ENCODE assay signal across 18 mouse cellular contexts in genomic region chr17:24009617-24010016, GRCm38 (mm10). TPM values are rescaled to one million over a fixed set of nuclear protein-coding genes. Genes with fewer than 3 reads are reported as not detected.
DNase-seq lines count a peak whose midpoint lies in the region; ATAC-seq and TF ChIP-seq lines count a peak whose summit lies in the region.
"Had no signal": no experiment of that assay in that cellular context is flagged by ENCODE, and none has a peak within 500 bp of the region (broad histone marks: within the 10 kb centered on the region; RNA-seq: fewer than 3 reads in every experiment).

No protein-coding gene starts in this region.

- H3K4me3 ChIP-seq in liver, postnatal 0 days (ENCODE audit: low read depth, low read length) = no peak overlapping the region
- no peak overlapping the region for H3K4me3 ChIP-seq in liver, embryonic 11.5 days (ENCODE audit: low read depth, low read length)
- no peak overlapping the region for H3K4me3 ChIP-seq in ES-Bruce4 (ENCODE audit: low read depth, low read length)
- H3K4me3 ChIP-seq: embryonic facial prominence, embryonic 12.5 days; forebrain, embryonic 10.5 days; heart, embryonic 13.5 days; intestine, embryonic 15.5 days; liver, embryonic 13.5 days; neural tube, embryonic 12.5 days had no signal

- no peak for TF ChIP-seq POLR2A in ES-Bruce4 (IDR thresholded peaks at IDR 0.05; ENCODE audit: insufficient read depth, low read length)

- H3K27me3 ChIP-seq in liver, postnatal 0 days (ENCODE audit: insufficient read depth, low read length) = no peaks in the 10 kb centered on the region
- 0 out of 2 replicates have a peak, but pooled peaks cover 2% of the 10 kb centered on the region for H3K27me3 ChIP-seq in liver, embryonic 11.5 days (replicated peaks; ENCODE audit: control insufficient read depth, insufficient read depth, low read length)
- no peaks in the 10 kb centered on the region for H3K27me3 ChIP-seq in ES-Bruce4 (ENCODE audit: control insufficient read depth, insufficient read depth, low read length, poor library complexity, severe bottlenecking)
- H3K27me3 ChIP-seq: embryonic facial prominence, embryonic 12.5 days; intestine, embryonic 15.5 days; liver, embryonic 13.5 days; neural tube, embryonic 12.5 days had no signal

- TF ChIP-seq EP300 in liver, postnatal 0 days (IDR thresholded peaks at IDR 0.05; ENCODE audit: low read depth) = no peak
- TF ChIP-seq EP300 in ES-Bruce4 (IDR thresholded peaks at IDR 0.05; ENCODE audit: insufficient read depth, low read depth, low read length) = no peak

- H3K4me2 ChIP-seq in liver, postnatal 0 days (ENCODE audit: low read depth, low read length) = no peak overlapping the region
- no peak overlapping the region for H3K4me2 ChIP-seq in liver, embryonic 11.5 days
- H3K4me2 ChIP-seq: embryonic facial prominence, embryonic 12.5 days; heart, embryonic 13.5 days; intestine, embryonic 15.5 days; liver, embryonic 13.5 days; neural tube, embryonic 12.5 days had no signal

- 56% methylated on average over 5 of the region's 5 CpGs for WGBS in liver, postnatal 0 days (ENCODE audit: insufficient replicate concordance)
- 66% methylated on average over 5 of the region's 5 CpGs for WGBS in liver, embryonic 11.5 days

- peak; percentile 29 for DNase-seq in embryo, embryonic 10 days (ENCODE audit: low spot score)
- DNase-seq in embryo, embryonic 11 days = no peak
- no peak for DNase-seq in liver, postnatal 0 days
- DNase-seq in liver, embryonic 11.5 days (ENCODE audit: low spot score) = no peak
- DNase-seq in lung, postnatal 36 days = peak; percentile 38
- DNase-seq in right cerebral cortex, postnatal 4 days = no peak
- DNase-seq: cerebellum, adult 11 months; cerebellum, postnatal 25 days; liver, embryonic 13.5 days had no signal

- H3K9ac ChIP-seq in liver, postnatal 0 days (replicated peaks) = no peak overlapping the region
- no peak overlapping the region for H3K9ac ChIP-seq in liver, embryonic 11.5 days (ENCODE audit: low read depth, low read length)
- H3K9ac ChIP-seq in ES-Bruce4 (ENCODE audit: low read depth, poor library complexity, severe bottlenecking) = no peak overlapping the region
- H3K9ac ChIP-seq: embryonic facial prominence, embryonic 12.5 days; heart, embryonic 13.5 days; intestine, embryonic 15.5 days; liver, embryonic 13.5 days; neural tube, embryonic 12.5 days had no signal

- no peaks in the 10 kb centered on the region for H3K9me3 ChIP-seq in liver, postnatal 0 days (ENCODE audit: low read length)
- H3K9me3 ChIP-seq in liver, embryonic 11.5 days (ENCODE audit: control insufficient read depth, low read length) = no peaks in the 10 kb centered on the region
- H3K9me3 ChIP-seq in ES-Bruce4 (replicated peaks; ENCODE audit: control insufficient read depth, insufficient read depth, low read length, poor library complexity, severe bottlenecking) = no peaks in the 10 kb centered on the region
- H3K9me3 ChIP-seq: embryonic facial prominence, embryonic 12.5 days; forebrain, embryonic 10.5 days; heart, embryonic 13.5 days; intestine, embryonic 15.5 days; liver, embryonic 13.5 days; neural tube, embryonic 12.5 days had no signal

- H3K4me1 ChIP-seq in liver, postnatal 0 days (ENCODE audit: insufficient read depth) = no peaks in the 10 kb centered on the region
- H3K4me1 ChIP-seq in liver, embryonic 11.5 days (replicated peaks; ENCODE audit: control insufficient read depth, insufficient read depth, low read length) = no peaks in the 10 kb centered on the region
- no peaks in the 10 kb centered on the region for H3K4me1 ChIP-seq in ES-Bruce4 (ENCODE audit: control insufficient read depth, insufficient read depth, low read length)
- H3K4me1 ChIP-seq: embryonic facial prominence, embryonic 12.5 days; forebrain, embryonic 10.5 days; heart, embryonic 13.5 days; intestine, embryonic 15.5 days; liver, embryonic 13.5 days; neural tube, embryonic 12.5 days had no signal

- no peak for ATAC-seq in liver, postnatal 0 days
- ATAC-seq in liver, embryonic 11.5 days (replicated peaks; ENCODE audit: low FRiP score) = no peak
- ATAC-seq: intestine, embryonic 15.5 days; midbrain, embryonic 16.5 days had no signal

- no peaks in the 10 kb centered on the region for H3K36me3 ChIP-seq in liver, postnatal 0 days (replicated peaks; ENCODE audit: insufficient read depth, low read length)
- H3K36me3 ChIP-seq in liver, embryonic 11.5 days (ENCODE audit: control insufficient read depth, insufficient read depth, low read length) = no peaks in the 10 kb centered on the region
- no peaks in the 10 kb centered on the region for H3K36me3 ChIP-seq in ES-Bruce4 (ENCODE audit: control insufficient read depth, insufficient read depth, low read length, poor library complexity, severe bottlenecking)
- H3K36me3 ChIP-seq: embryonic facial prominence, embryonic 12.5 days; forebrain, embryonic 10.5 days; heart, embryonic 13.5 days; intestine, embryonic 15.5 days; liver, embryonic 13.5 days; neural tube, embryonic 12.5 days had no signal

- H3K27ac ChIP-seq in liver, postnatal 0 days (ENCODE audit: low read depth) = no peak overlapping the region
- H3K27ac ChIP-seq in liver, embryonic 11.5 days (ENCODE audit: low read depth, low read length) = no peak overlapping the region
- H3K27ac ChIP-seq in ES-Bruce4 (ENCODE audit: insufficient read depth, low read length) = no peak overlapping the region
- H3K27ac ChIP-seq: embryonic facial prominence, embryonic 12.5 days; forebrain, embryonic 10.5 days; heart, embryonic 13.5 days; intestine, embryonic 15.5 days; liver, embryonic 13.5 days; neural tube, embryonic 12.5 days had no signal

- peak; percentile 20; the same call in 1 of the 2 replicates for TF ChIP-seq CTCF in liver, postnatal 0 days (IDR thresholded peaks at IDR 0.05; ENCODE audit: low read depth)
- TF ChIP-seq CTCF in ES-Bruce4 (IDR thresholded peaks at IDR 0.05; ENCODE audit: low read depth, low read length) = peak; percentile 45

RNA-seq across cellular contexts. Expression of gene Prss22, which starts 11.7 kb away (rescaled TPM):
- not detected in 2 replicates for polyA plus RNA-seq in liver, postnatal 0 days (2015; fragmentation: Nextera tagmentation; extraction: Ambion mirVana)
- polyA plus RNA-seq in liver, embryonic 11.5 days (2014; fragmentation: Nextera tagmentation; extraction: Ambion mirVana) = 0.21 TPM in 1 of 2 replicates, not detected in the other
- polyA plus RNA-seq in ES-Bruce4 (2011; ENCODE audit: insufficient read depth, insufficient read length, low read depth, missing spikeins) = 0.45 TPM in 1 of 2 replicates, not detected in the other
- polyA plus RNA-seq: intestine, embryonic 15.5 days; liver, embryonic 13.5 days; midbrain, embryonic 16.5 days had no signal

RNA-seq across cellular contexts. Expression of gene Prss27, which starts 28.3 kb away (rescaled TPM):
- polyA plus RNA-seq in liver, postnatal 0 days (2015; fragmentation: Nextera tagmentation; extraction: Ambion mirVana) = not detected in 2 replicates
- polyA plus RNA-seq in liver, embryonic 11.5 days (2014; fragmentation: Nextera tagmentation; extraction: Ambion mirVana) = not detected in 2 replicates
- polyA plus RNA-seq in ES-Bruce4 (2011; ENCODE audit: insufficient read depth, insufficient read length, low read depth, missing spikeins) = not detected in 2 replicates
- polyA plus RNA-seq: liver, embryonic 13.5 days had no signal

RNA-seq across cellular contexts. Expression of gene Prss30, which starts 29.3 kb away (rescaled TPM):
- polyA plus RNA-seq in liver, postnatal 0 days (2015; fragmentation: Nextera tagmentation; extraction: Ambion mirVana) = 0.09 and 0.14 TPM in 2 replicates
- polyA plus RNA-seq in liver, embryonic 11.5 days (2014; fragmentation: Nextera tagmentation; extraction: Ambion mirVana) = not detected in 2 replicates
- polyA plus RNA-seq in ES-Bruce4 (2011; ENCODE audit: insufficient read depth, insufficient read length, low read depth, missing spikeins) = not detected in 2 replicates
- polyA plus RNA-seq: embryonic facial prominence, embryonic 12.5 days; forebrain, embryonic 10.5 days; heart, embryonic 13.5 days; hindbrain, embryonic 11.5 days; liver, embryonic 13.5 days; neural tube, embryonic 12.5 days; stomach, embryonic 14.5 days had no signal

RNA-seq across cellular contexts. Expression of gene Sbpl, which starts 54.5 kb away (rescaled TPM):
- polyA plus RNA-seq in liver, postnatal 0 days (2015; fragmentation: Nextera tagmentation; extraction: Ambion mirVana) = not detected in 2 replicates
- polyA plus RNA-seq in liver, embryonic 11.5 days (2014; fragmentation: Nextera tagmentation; extraction: Ambion mirVana) = not detected in 2 replicates
- polyA plus RNA-seq in ES-Bruce4 (2011; ENCODE audit: insufficient read depth, insufficient read length, low read depth, missing spikeins) = not detected in 2 replicates
- polyA plus RNA-seq: embryonic facial prominence, embryonic 12.5 days; forebrain, embryonic 10.5 days; heart, embryonic 13.5 days; hindbrain, embryonic 11.5 days; intestine, embryonic 15.5 days; liver, embryonic 13.5 days; midbrain, embryonic 16.5 days; neural tube, embryonic 12.5 days; stomach, embryonic 14.5 days had no signal

Comparison
In these comparisons a context has a peak if more than half of its experiments do, and no peak if none do; other contexts are left out.
1. DNase-seq: peak in embryo, embryonic 10 days (single experiment) and lung, postnatal 36 days (single experiment); none in embryo, embryonic 11 days (single experiment), liver, postnatal 0 days (single experiment), liver, embryonic 11.5 days (single experiment) and right cerebral cortex, postnatal 4 days (single experiment).